Mouse (Mus musculus): ENCODE measurements around the gene Map7. TPM values are rescaled to one million over a fixed set of nuclear protein-coding genes. Genes with fewer than 3 reads are reported as not detected.

The Map7 gene
- total RNA-seq, 2 experiments from 2014 or later: 21.0 to 23.3 TPM

- intact Hi-C loops (cut with DNase I): no loop called here
- DNase-seq: no peak
Observed at GRCm38 (mm10) chr10:20272380-20272779, 124.1 kb downstream of the Map7 start.

DNA sequence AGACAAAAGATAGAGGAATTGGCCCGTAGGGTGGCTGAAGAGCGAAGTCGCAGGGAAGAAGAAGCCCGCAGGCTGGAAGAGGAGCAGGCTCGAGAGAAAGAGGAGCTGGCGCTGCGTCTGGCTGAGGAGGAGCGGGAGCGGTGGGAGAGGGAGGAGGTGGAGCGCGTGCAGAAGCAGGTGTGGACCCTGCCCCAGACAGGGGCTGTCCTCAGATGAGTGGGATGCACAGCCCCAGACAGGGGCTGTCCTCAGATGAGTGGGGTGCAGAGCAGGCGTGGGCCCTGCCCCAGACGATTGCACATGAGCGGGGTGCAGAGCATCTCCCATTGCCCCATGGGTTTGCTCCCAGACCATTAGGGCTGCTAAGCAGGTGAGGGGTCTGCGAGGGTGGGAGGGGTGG is 125.0 kb downstream of the Map7 start:
- no peak for DNase-seq
- intact Hi-C loops (cut with DNase I): no loop called here

- intact Hi-C loops (cut with DNase I): no loop called here
Observed at GRCm38 (mm10) chr10:20274022-20274421, 125.8 kb downstream of the Map7 start.

DNA sequence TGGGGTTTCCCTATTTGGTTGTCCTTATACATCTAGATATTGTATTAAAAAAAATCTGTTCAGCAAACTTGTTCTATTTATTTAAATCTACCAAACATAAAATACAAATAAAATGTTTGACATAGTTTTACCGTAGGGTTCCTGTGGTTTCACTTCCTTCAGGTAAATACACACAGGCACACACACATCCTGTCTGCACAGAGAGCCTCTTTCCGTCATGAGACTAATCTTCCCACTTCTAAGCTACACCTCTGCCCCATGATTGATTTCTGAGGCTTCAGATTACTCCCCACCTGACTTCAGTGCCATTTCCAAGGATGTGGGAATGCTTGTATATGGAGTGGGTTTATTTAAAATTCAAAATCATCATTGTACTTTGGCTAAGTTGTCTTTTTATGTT is 133.2 kb downstream of the Map7 start:
- intact Hi-C loops (cut with DNase I): no loop called here
- DNase-seq: no peak

More at GRCm38 (mm10) chr10:20274022-20274421, 125.8 kb downstream of the Map7 start:
- no peak for DNase-seq

GRCm38 (mm10) chr10:20285289-20285975 is 137.2 kb downstream of the Map7 start:
- peak; percentile 17 to 34 for DNase-seq
- intact Hi-C loops (cut with DNase I): no loop called here

GRCm38 (mm10) chr10:20285994-20286836 is 137.9 kb downstream of the Map7 start:
- intact Hi-C loops (cut with DNase I): no loop called here
- DNase-seq: peak in 1 of 2 experiments; percentile 21

GRCm38 (mm10) chr10:20287369-20287768 is 139.1 kb downstream of the Map7 start:
- intact Hi-C loops (cut with DNase I): no loop called here
- no peak for DNase-seq

DNA sequence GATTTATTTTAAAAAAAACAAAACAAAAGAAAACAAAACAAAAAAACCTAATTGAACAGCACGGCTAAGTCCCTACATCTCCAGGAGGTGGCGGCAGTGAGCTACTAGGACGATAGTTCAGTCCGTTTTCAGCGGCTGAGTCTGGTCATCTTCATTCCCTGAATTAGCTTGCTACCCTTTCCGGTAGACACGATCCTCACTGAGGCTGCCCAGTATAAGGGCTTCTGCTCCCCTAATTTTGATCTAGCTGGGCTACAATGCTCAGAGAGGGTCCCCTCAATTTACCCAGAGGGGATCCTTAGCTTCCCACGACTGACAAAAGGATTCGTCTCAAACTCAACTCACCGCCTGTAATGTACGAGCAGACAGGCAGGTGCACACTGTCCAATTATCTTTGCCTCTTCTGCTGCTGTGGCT is 142.2 kb downstream of the Map7 start:
- intact Hi-C loops (cut with DNase I): loop anchor here (2.0 to 5.0 kb wide), 3 partner anchors 22 to 657 kb away; partner anchors contain the start of gene Bclaf1
- peak; percentile 82 to 86 for DNase-seq

GRCm38 (mm10) chr10:20295961-20296360 is 147.7 kb downstream of the Map7 start:
- no peak for DNase-seq
- intact Hi-C loops (cut with DNase I): no loop called here

- intact Hi-C loops (cut with DNase I): no loop called here
- peak in 1 of 2 experiments; percentile 16 for DNase-seq
Observed at GRCm38 (mm10) chr10:20298152-20298920, 150.1 kb downstream of the Map7 start.

DNA sequence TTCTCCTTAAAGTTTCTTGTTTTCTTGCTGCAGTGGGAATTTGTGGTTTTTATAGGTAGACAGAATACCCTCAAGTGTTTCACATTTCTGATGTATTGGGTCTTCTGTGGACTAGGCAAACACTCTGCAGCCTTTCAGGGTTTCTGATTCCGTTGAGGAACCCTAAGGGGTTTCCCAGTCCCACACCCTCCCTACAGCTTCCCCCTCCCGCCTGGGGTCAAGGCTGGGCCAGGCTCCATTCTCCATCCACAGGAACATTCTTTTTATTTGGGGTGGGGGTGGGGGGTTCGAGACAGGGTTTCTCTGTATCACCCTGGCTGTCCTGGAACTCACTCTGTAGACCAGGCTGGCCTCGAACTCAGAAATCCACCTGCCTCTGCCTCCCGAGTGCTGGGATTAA is 150.8 kb downstream of the Map7 start:
- intact Hi-C loops (cut with DNase I): no loop called here
- DNase-seq: no peak

GRCm38 (mm10) chr10:20310969-20311769 is 162.9 kb downstream of the Map7 start:
- intact Hi-C loops (cut with DNase I): loop anchor here (5.0 to 10.0 kb wide), 4 partner anchors 36 to 984 kb away; partner anchors contain the start of genes Ahi1, Hbs1l, Ifngr1 and Mtfr2
- DNase-seq: no peak

GRCm38 (mm10) chr10:20311918-20312735 is 163.9 kb downstream of the Map7 start, which contains the start of gene Bclaf1:
Gene Bclaf1 (plus strand): TSS chr10:20312469.
- DNase-seq: peak; percentile 99
- intact Hi-C loops (cut with DNase I): loop anchor here (2.0 to 10.0 kb wide), 5 partner anchors 21 to 983 kb away; partner anchors contain the start of genes Ahi1, Hbs1l, Ifngr1 and Mtfr2

- DNase-seq: peak; percentile 91 to 92
- intact Hi-C loops (cut with DNase I): loop anchor here (2.0 to 10.0 kb wide), 5 partner anchors 22 to 982 kb away; partner anchors contain the start of genes Ahi1, Hbs1l, Ifngr1 and Mtfr2
Observed at GRCm38 (mm10) chr10:20312736-20313301, 164.5 kb downstream of the Map7 start.

DNA sequence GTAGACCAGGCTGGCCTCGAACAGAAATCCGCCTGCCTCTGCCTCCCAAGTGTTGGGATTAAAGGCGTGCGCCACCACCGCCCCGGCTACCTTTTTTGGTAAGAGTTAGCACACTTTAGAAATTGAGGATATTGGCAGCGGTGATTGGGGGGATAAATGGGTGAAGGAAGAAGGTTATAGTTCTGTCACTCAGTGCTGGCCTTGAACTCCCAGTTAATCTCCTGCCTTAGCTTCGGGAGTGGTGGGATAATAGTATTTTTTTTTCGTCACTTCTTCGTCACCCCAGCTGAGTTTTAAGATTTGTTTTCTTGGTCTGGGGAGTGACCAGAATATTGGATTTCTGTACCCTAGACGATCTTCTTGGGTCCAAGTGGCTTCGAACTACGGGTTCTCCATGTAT is 165.2 kb downstream of the Map7 start:
- intact Hi-C loops (cut with DNase I): loop anchor here (2.0 to 10.0 kb wide), 5 partner anchors 23 to 981 kb away; partner anchors contain the start of genes Ahi1, Hbs1l, Ifngr1 and Mtfr2
- no peak for DNase-seq

DNA sequence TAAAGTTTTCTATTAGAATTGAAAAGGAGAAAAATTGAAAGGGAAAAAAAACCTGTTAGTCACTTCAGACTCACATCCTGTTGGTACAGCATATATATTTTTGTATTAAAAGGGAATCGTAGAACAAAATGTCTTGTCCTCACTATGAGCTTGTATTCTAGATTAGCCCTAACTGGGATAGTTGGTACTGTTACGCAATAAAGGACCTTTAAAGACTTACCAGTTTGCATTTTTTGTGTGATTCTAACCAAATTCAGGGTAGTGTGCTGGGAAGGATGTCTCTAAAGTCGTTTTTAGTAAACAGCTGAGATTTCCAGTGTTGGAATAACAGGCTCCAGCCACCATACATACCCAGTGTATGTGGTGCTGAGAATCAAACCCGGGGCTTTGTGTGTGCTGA is 165.7 kb downstream of the Map7 start:
- intact Hi-C loops (cut with DNase I): loop anchor here (2.0 to 10.0 kb wide), 5 partner anchors 23 to 981 kb away; partner anchors contain the start of genes Ahi1, Hbs1l, Ifngr1 and Mtfr2
- DNase-seq: no peak

DNA sequence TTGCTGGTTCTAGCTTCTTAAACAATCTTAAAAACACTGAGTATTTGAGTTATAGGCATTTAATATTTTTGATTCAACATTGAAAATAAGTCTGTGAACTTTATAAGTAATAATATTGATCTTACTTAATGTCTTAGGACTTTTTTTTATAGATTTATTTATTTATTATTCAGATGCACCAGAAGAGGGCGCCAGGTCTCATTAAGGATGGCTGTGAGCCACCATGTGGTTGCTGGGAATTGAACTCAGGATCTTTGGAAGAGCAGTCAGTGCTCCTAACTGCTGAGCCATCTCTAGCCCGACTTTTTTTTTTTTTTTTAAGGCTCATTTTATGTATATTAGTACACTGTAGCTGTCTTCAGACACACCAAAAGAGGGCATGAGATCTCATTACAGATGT is 166.5 kb downstream of the Map7 start:
- intact Hi-C loops (cut with DNase I): loop anchor here (5.0 to 10.0 kb wide), 4 partner anchors 33 to 980 kb away; partner anchors contain the start of genes Ahi1, Hbs1l, Ifngr1 and Mtfr2

DNA sequence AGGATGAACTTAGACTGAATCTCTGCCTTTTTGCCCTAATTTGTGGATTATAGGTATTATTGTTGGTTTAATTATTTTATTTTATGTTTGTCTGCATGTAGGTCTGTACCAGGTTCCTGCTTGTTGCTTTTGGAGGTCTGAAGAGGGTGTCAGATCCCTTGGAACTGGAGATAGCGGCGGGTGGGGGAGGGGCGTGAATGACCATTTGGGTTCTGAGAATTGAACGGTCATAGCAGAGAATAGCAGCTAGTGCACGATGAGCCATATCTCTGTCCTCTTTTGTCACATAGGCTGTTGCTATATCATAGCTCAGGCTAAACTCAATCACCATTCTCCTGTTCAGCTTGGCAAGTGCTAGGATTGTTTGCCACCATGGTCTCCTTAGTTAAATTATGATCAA is 169.2 kb downstream of the Map7 start:
- intact Hi-C loops (cut with DNase I): loop anchor here (10.0 kb wide), 1 partner anchor 977 kb away; the partner anchor contains the start of gene Hbs1l
- no peak for DNase-seq

More for the DNA sequence above, 166.5 kb downstream of the Map7 start:
- no peak for DNase-seq

All from heart, postnatal 36 days (tissue).